Mouse (Mus musculus): ENCODE results near the gene AU022252. TPM values are rescaled to one million over a fixed set of nuclear protein-coding genes. Genes with fewer than 3 reads are reported as not detected.
A peak's percentile ranks its signal among the peaks of the same experiment; 100 is the strongest.

Gene AU022252
- polyA plus RNA-seq, 1 experiment from 2014 or later, result 23.9 TPM

GRCm38 (mm10) chr4:119241664-119242063 is 9.2 kb upstream of the AU022252 start:
- H3K27me3 ChIP-seq, result no peaks in the 10 kb centered on the region
- H3K9ac ChIP-seq, result no peak overlapping the region
- H3K4me2 ChIP-seq, result no peak overlapping the region
- H3K9me3 ChIP-seq (replicated peaks), result no peaks in the 10 kb centered on the region
- H3K4me1 ChIP-seq (replicated peaks), result peaks cover 22% of the 10 kb centered on the region
- H3K27ac ChIP-seq, result no peak overlapping the region
- no peak; the same call in 1 of the 2 replicates for ATAC-seq (replicated peaks; ENCODE audit: insufficient number of reproducible peaks, insufficient read depth, low FRiP score, low read depth)
- no peak overlapping the region for H3K4me3 ChIP-seq
- peaks cover 36% of the 10 kb centered on the region for H3K36me3 ChIP-seq
- 76% methylated on average over 14 of the region's 14 CpGs for WGBS

GRCm38 (mm10) chr4:119239181-119239682 is 6.7 kb upstream of the AU022252 start:
- Histone ChIP-seq H3K4me1 (replicated peaks) (peaks cover 10% of the 10 kb centered on the region), H3K9me3 (replicated peaks) (no peaks in the 10 kb centered on the region), H3K27ac (peak overlapping the region; percentile 38; the same call in 1 of the 2 replicates), H3K27me3 (no peaks in the 10 kb centered on the region), H3K36me3 (peaks cover 42% of the 10 kb centered on the region), H3K4me3 (no peak overlapping the region), H3K4me2 (peak overlapping the region; percentile 10; the same call in 1 of the 2 replicates), H3K9ac (no peak overlapping the region; the same call in 1 of the 2 replicates)
- WGBS, result 40% methylated on average over 12 of the region's 12 CpGs
- ATAC-seq (replicated peaks; ENCODE audit: insufficient number of reproducible peaks, insufficient read depth, low FRiP score, low read depth), result peak; percentile 51

GRCm38 (mm10) chr4:119238661-119239060 is 6.1 kb upstream of the AU022252 start:
- WGBS, result 73% methylated on average over 3 of the region's 3 CpGs
- peaks cover 42% of the 10 kb centered on the region for H3K36me3 ChIP-seq
- ATAC-seq (replicated peaks; ENCODE audit: insufficient number of reproducible peaks, insufficient read depth, low FRiP score, low read depth), result no peak

GRCm38 (mm10) chr4:119234348-119234747 is 1.8 kb upstream of the AU022252 start:
- peak overlapping the region; percentile 81 for H3K9ac ChIP-seq
- H3K27ac ChIP-seq, result peak overlapping the region; percentile 65; the same call in 1 of the 2 replicates
- H3K4me1 ChIP-seq (replicated peaks), result peaks cover 21% of the 10 kb centered on the region
- no peak for ATAC-seq (replicated peaks; ENCODE audit: insufficient number of reproducible peaks, insufficient read depth, low FRiP score, low read depth)
- no peaks in the 10 kb centered on the region for H3K27me3 ChIP-seq
- no peaks in the 10 kb centered on the region for H3K9me3 ChIP-seq (replicated peaks)
- H3K4me3 ChIP-seq, result peak overlapping the region; percentile 77
- peak overlapping the region; percentile 84 for H3K4me2 ChIP-seq
- WGBS, result 55% methylated on average over 3 of the region's 3 CpGs
- peaks cover 23% of the 10 kb centered on the region for H3K36me3 ChIP-seq

More at GRCm38 (mm10) chr4:119238661-119239060, 6.1 kb upstream of the AU022252 start:
- Histone ChIP-seq H3K4me1 (replicated peaks) (peaks cover 16% of the 10 kb centered on the region), H3K4me3 (no peak overlapping the region), H3K27me3 (no peaks in the 10 kb centered on the region), H3K9me3 (replicated peaks) (no peaks in the 10 kb centered on the region), H3K27ac (no peak overlapping the region; the same call in 1 of the 2 replicates), H3K9ac (no peak overlapping the region), H3K4me2 (no peak overlapping the region)

GRCm38 (mm10) chr4:119233256-119233901 is 867 bp upstream of the AU022252 start:
- H3K4me1 ChIP-seq (replicated peaks), result peaks cover 20% of the 10 kb centered on the region
- peak; percentile 21 for ATAC-seq (replicated peaks; ENCODE audit: insufficient number of reproducible peaks, insufficient read depth, low FRiP score, low read depth)
- H3K9me3 ChIP-seq (replicated peaks), result no peaks in the 10 kb centered on the region
- WGBS, result under 1% methylated on average over 36 of the region's 36 CpGs
- H3K27me3 ChIP-seq, result no peaks in the 10 kb centered on the region
- peak overlapping the region; percentile 81 for H3K9ac ChIP-seq
- H3K4me2 ChIP-seq, result peak overlapping the region; percentile 84
- H3K27ac ChIP-seq, result peak overlapping the region; percentile 65
- peak overlapping the region; percentile 77 for H3K4me3 ChIP-seq
- peaks cover 25% of the 10 kb centered on the region for H3K36me3 ChIP-seq

- Histone ChIP-seq H3K4me2 (no peak overlapping the region), H3K4me1 (replicated peaks) (peaks cover 5% of the 10 kb centered on the region), H3K27me3 (no peaks in the 10 kb centered on the region), H3K9ac (no peak overlapping the region), H3K9me3 (replicated peaks) (no peaks in the 10 kb centered on the region), H3K36me3 (peaks cover 49% of the 10 kb centered on the region), H3K4me3 (no peak overlapping the region), H3K27ac (no peak overlapping the region)
- no peak for ATAC-seq (replicated peaks; ENCODE audit: insufficient number of reproducible peaks, insufficient read depth, low FRiP score, low read depth)
- WGBS, result 93% methylated on average over 11 of the region's 11 CpGs
Observed at GRCm38 (mm10) chr4:119226751-119227150, 5.8 kb downstream of the AU022252 start.

GRCm38 (mm10) chr4:119225719-119226118 is 6.8 kb downstream of the AU022252 start:
- Histone ChIP-seq H3K4me2 (no peak overlapping the region), H3K9me3 (replicated peaks) (no peaks in the 10 kb centered on the region), H3K27me3 (no peaks in the 10 kb centered on the region), H3K27ac (no peak overlapping the region), H3K4me3 (no peak overlapping the region), H3K4me1 (replicated peaks) (no peaks in the 10 kb centered on the region), H3K36me3 (peaks cover 49% of the 10 kb centered on the region), H3K9ac (no peak overlapping the region)
- no peak for ATAC-seq (replicated peaks; ENCODE audit: insufficient number of reproducible peaks, insufficient read depth, low FRiP score, low read depth)
- WGBS, result 91% methylated on average over 9 of the region's 9 CpGs

GRCm38 (mm10) chr4:119224534-119224933 is 8.0 kb downstream of the AU022252 start:
- no peak overlapping the region for H3K4me3 ChIP-seq
- no peaks in the 10 kb centered on the region for H3K4me1 ChIP-seq (replicated peaks)
- H3K9ac ChIP-seq, result no peak overlapping the region
- H3K4me2 ChIP-seq, result no peak overlapping the region
- WGBS, result 91% methylated on average over 3 of the region's 3 CpGs
- H3K36me3 ChIP-seq, result peaks cover 49% of the 10 kb centered on the region
- no peaks in the 10 kb centered on the region for H3K27me3 ChIP-seq
- H3K9me3 ChIP-seq (replicated peaks), result no peaks in the 10 kb centered on the region
- no peak for ATAC-seq (replicated peaks; ENCODE audit: insufficient number of reproducible peaks, insufficient read depth, low FRiP score, low read depth)
- H3K27ac ChIP-seq, result no peak overlapping the region

GRCm38 (mm10) chr4:119223696-119224095 is 8.8 kb downstream of the AU022252 start:
- Histone ChIP-seq H3K27me3 (no peaks in the 10 kb centered on the region), H3K27ac (no peak overlapping the region), H3K36me3 (peaks cover 49% of the 10 kb centered on the region), H3K4me2 (no peak overlapping the region), H3K9me3 (replicated peaks) (no peaks in the 10 kb centered on the region), H3K4me1 (replicated peaks) (no peaks in the 10 kb centered on the region), H3K4me3 (no peak overlapping the region), H3K9ac (no peak overlapping the region)
- ATAC-seq (replicated peaks; ENCODE audit: insufficient number of reproducible peaks, insufficient read depth, low FRiP score, low read depth), result no peak
- WGBS, result 87% methylated on average over 1 of the region's 1 CpGs

- no peak within 1 kb of the TSS for H3K27ac ChIP-seq
- 0 out of 2 replicates have a peak, but pooled peaks have one; percentile 12 for ATAC-seq (replicated peaks; ENCODE audit: insufficient number of reproducible peaks, insufficient read depth, low FRiP score, low read depth)
- WGBS, result 14% methylated on average over 11 of the region's 11 CpGs
- H3K9ac ChIP-seq, result no peak within 1 kb of the TSS
- no peak within 1 kb of the TSS for H3K4me2 ChIP-seq
- H3K4me1 ChIP-seq (replicated peaks), result peaks cover 21% of the 10 kb centered on the region
- no peaks in the 10 kb centered on the region for H3K36me3 ChIP-seq
- no peaks in the 10 kb centered on the region for H3K27me3 ChIP-seq
- no peak within 1 kb of the TSS for H3K4me3 ChIP-seq
- no peaks in the 10 kb centered on the region for H3K9me3 ChIP-seq (replicated peaks)
Observed at GRCm38 (mm10) chr4:119218169-119218568, 14.3 kb downstream of the AU022252 start, which contains the start of gene Tmem269. TSS of gene Tmem269 (minus strand) at chr4:119218217.

GRCm38 (mm10) chr4:119216667-119217066 is 15.8 kb downstream of the AU022252 start:
- Histone ChIP-seq H3K4me3 (no peak overlapping the region), H3K4me1 (replicated peaks) (peaks cover 21% of the 10 kb centered on the region), H3K9ac (no peak overlapping the region), H3K9me3 (replicated peaks) (no peaks in the 10 kb centered on the region), H3K27ac (no peak overlapping the region), H3K36me3 (no peaks in the 10 kb centered on the region), H3K4me2 (no peak overlapping the region), H3K27me3 (no peaks in the 10 kb centered on the region)
- ATAC-seq (replicated peaks; ENCODE audit: insufficient number of reproducible peaks, insufficient read depth, low FRiP score, low read depth), result peak; percentile 67
- 61% methylated on average over 8 of the region's 8 CpGs for WGBS

Measured in heart, embryonic 15.5 days (tissue).